Mouse (Mus musculus) ES-Bruce4 (cell line): ENCODE results near the gene Hadha.

Experiments
- CTCF ChIP-seq: IDR thresholded peaks from one replicate; pipeline ENCODE4 v1.8.1; 2011; ENCODE audit warnings: low read depth, low read length
- EP300 ChIP-seq: IDR thresholded peaks from 2 replicates; pipeline ENCODE4 v1.6.1; 2011; ENCODE audit warnings: low read depth, low read length; ENCODE audit not compliant: insufficient read depth
- POLR2A ChIP-seq: IDR thresholded peaks from one replicate; pipeline ENCODE4 v1.8.1; 2011; ENCODE audit warnings: low read length; ENCODE audit not compliant: insufficient read depth

- TF ChIP-seq POLR2A, result no peak
- TF ChIP-seq CTCF, result no peak
- TF ChIP-seq EP300, result no peak
These were observed 32.5 kb downstream of the Hadha start for GRCm38 (mm10) chr5:30122481-30122880.
